In genomic region chrX:143996716-143997115, GRCm38 (mm10) we compare ENCODE assay signal across 9 mouse cellular contexts.
DNase-seq lines count a peak whose midpoint lies in the region; ATAC-seq lines count a peak whose summit lies in the region.
"Had no signal": no experiment of that assay in that cellular context is flagged by ENCODE, and none has a peak within 500 bp of the region (broad histone marks: within the 10 kb centered on the region; RNA-seq: fewer than 3 reads in every experiment).

No protein-coding gene starts in this region.

- no peaks in the 10 kb centered on the region for H3K36me3 ChIP-seq in lung, embryonic 16.5 days (ENCODE audit: control insufficient read depth, insufficient read depth, low read length)
- H3K36me3 ChIP-seq: liver, embryonic 13.5 days had no signal

- no peak overlapping the region for H3K27ac ChIP-seq in lung, embryonic 16.5 days (ENCODE audit: low read length)
- H3K27ac ChIP-seq: liver, embryonic 13.5 days had no signal

- H3K4me3 ChIP-seq in lung, embryonic 16.5 days (ENCODE audit: low read length) = no peak overlapping the region
- H3K4me3 ChIP-seq: liver, embryonic 13.5 days had no signal

- no peaks in the 10 kb centered on the region for H3K27me3 ChIP-seq in lung, embryonic 16.5 days (ENCODE audit: control insufficient read depth, insufficient read depth, low read depth, low read length)
- H3K27me3 ChIP-seq: liver, embryonic 13.5 days had no signal

- H3K9ac ChIP-seq in lung, embryonic 16.5 days (ENCODE audit: low read length) = no peak overlapping the region
- H3K9ac ChIP-seq: liver, embryonic 13.5 days had no signal

- no peaks in the 10 kb centered on the region for H3K9me3 ChIP-seq in lung, embryonic 16.5 days (ENCODE audit: control insufficient read depth, low read length)
- H3K9me3 ChIP-seq: liver, embryonic 13.5 days had no signal

- peak overlapping the region; percentile 23; the same call in 1 of the 2 replicates for H3K4me2 ChIP-seq in lung, embryonic 16.5 days (ENCODE audit: low read depth, low read length)
- H3K4me2 ChIP-seq: liver, embryonic 13.5 days had no signal

- no peaks in the 10 kb centered on the region for H3K4me1 ChIP-seq in lung, embryonic 16.5 days (replicated peaks; ENCODE audit: control insufficient read depth, insufficient read depth, low read length)
- H3K4me1 ChIP-seq: liver, embryonic 13.5 days had no signal

- intact Hi-C loops in gastrocnemius, postnatal 14 days (cut with DNase I; ENCODE audit: low total_unique reads) = loop anchor here (5.0 kb wide), 1 partner anchor 259 kb away; no protein-coding TSS in a partner anchor

- DNase-seq in lung, postnatal 25 days (ENCODE audit: low spot score) = no peak
- peak; percentile 8 to 31 for DNase-seq in cerebellum, postnatal 36 days
- DNase-seq in gastrocnemius, postnatal 14 days = peak; percentile 3
- peak; percentile 6 for DNase-seq in kidney, postnatal 14 days
- peak; percentile 5 for DNase-seq in mesoderm, embryonic 11.5 days (ENCODE audit: low read depth, low spot score)
- DNase-seq in spleen, adult 18-20 months = no peak
- no peak for DNase-seq in c-Kit-positive CD71-positive TER-119-positive erythroid progenitor cells, embryonic 14.5 days (ENCODE audit: low spot score)
- DNase-seq: liver, embryonic 13.5 days had no signal

- 32% methylated on average over 4 of the region's 4 CpGs for WGBS in lung, embryonic 16.5 days

- no peak for ATAC-seq in lung, embryonic 16.5 days (ENCODE audit: low read depth)

Comparison
In these comparisons a context has a peak if more than half of its experiments do, and no peak if none do; other contexts are left out.
1. DNase-seq: peak in cerebellum, postnatal 36 days (2 of 2), gastrocnemius, postnatal 14 days (single experiment), kidney, postnatal 14 days (single experiment) and mesoderm, embryonic 11.5 days (single experiment); none in lung, postnatal 25 days (single experiment), spleen, adult 18-20 months (0 of 2) and c-Kit-positive CD71-positive TER-119-positive erythroid progenitor cells, embryonic 14.5 days (single experiment).